Mouse (Mus musculus) G1E (cell line): ENCODE data around the gene Dph3.
A peak's percentile ranks its signal among the peaks of the same experiment; 100 is the strongest.

Experiments
- CTCF ChIP-seq: IDR thresholded peaks from 2 replicates; pipeline ENCODE4 v1.5.1; 2012; ENCODE audit warnings: low read depth, low read length, inconsistent platforms, mixed read lengths
- GATA1 ChIP-seq: IDR thresholded peaks from 2 replicates; pipeline ENCODE4 v1.6.1; 2012; ENCODE audit warnings: borderline replicate concordance, low read length, inconsistent platforms, mixed read lengths
- POLR2AphosphoS5 ChIP-seq: IDR thresholded peaks from 2 replicates; pipeline ENCODE4 v1.6.1; 2012; ENCODE audit warnings: low read depth, low read length, inconsistent platforms; ENCODE audit not compliant: insufficient replicate concordance
- TAL1 ChIP-seq: conservative IDR thresholded peaks from 2 replicates; pipeline ENCODE4 v1.6.1; 2012; ENCODE audit warnings: low read depth, low read length, inconsistent platforms, mixed read lengths

DNA sequence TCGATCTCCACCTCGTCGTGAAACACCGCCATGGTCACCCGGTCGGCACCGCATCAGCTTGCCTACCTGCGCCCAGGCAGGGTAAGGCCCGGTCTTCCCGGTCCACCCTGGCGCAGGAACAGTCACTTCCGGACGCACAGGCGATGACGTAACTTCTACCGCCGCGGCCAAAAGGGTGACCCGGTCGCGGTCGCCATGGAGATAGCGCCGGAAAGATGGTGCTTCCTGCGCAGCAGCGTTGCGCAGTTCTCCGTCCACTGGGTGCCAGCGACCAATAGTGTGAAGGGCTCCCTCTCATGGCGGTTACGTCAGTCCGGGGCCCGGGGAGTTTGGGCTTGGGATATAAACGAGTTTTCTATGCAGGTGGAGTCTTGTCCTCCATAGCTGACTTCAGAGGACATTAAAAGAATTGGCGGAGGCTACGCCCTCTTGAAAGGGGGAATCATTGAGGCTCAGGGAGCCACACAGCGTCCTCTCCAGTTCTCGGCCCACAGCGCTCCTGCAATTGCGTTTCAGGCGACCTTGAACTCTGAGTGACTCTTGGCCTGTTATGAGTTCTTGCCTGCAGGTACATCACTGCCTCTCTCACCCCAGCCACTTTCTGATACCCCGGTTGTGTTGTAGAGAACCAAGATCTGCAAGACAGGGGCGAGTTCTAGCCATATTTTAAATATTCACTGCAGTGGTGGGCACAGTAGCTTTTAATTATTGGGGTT, at the start of gene Dph3:
- TF ChIP-seq CTCF (no peak), TAL1 (no peak), POLR2AphosphoS5 (0 out of 2 replicates have a peak, but pooled peaks have one; percentile 63), GATA1 (no peak)
